Mouse (Mus musculus): ENCODE measurements around the gene S100a13.

S100a13 gene

GRCm38 (mm10) chr3:90508287-90508949 lies 5.8 kb upstream of the S100a13 start:
- DNase-seq: no peak

- peak; percentile 100 for DNase-seq
These were observed 5.1 kb upstream of the S100a13 start, which contains the start of gene Chtop for GRCm38 (mm10) chr3:90508950-90509746. TSS of gene Chtop (minus strand) at chr3:90509498.

GRCm38 (mm10) chr3:90509747-90510123 lies 4.5 kb upstream of the S100a13 start:
- DNase-seq: no peak

GRCm38 (mm10) chr3:90512276-90512675 lies 2.0 kb upstream of the S100a13 start:
- DNase-seq: no peak

- DNase-seq: no peak
These were observed 1.1 kb upstream of the S100a13 start for GRCm38 (mm10) chr3:90512948-90513642.

- peak; percentile 72 for DNase-seq
These were observed 456 bp downstream of the S100a13 start for GRCm38 (mm10) chr3:90514691-90515090.

- no peak for DNase-seq
These were observed 1.0 kb downstream of the S100a13 start for GRCm38 (mm10) chr3:90515242-90515641.

- no peak for DNase-seq
These were observed 1.6 kb downstream of the S100a13 start for GRCm38 (mm10) chr3:90515789-90516188.

GRCm38 (mm10) chr3:90517711-90518110 lies 3.5 kb downstream of the S100a13 start:
- no peak for DNase-seq

- peak; percentile 20 for DNase-seq
These were observed 11.2 kb downstream of the S100a13 start for GRCm38 (mm10) chr3:90525421-90525820.

GRCm38 (mm10) chr3:90526076-90526475 lies 11.8 kb downstream of the S100a13 start:
- no peak for DNase-seq

GRCm38 (mm10) chr3:90526580-90526979 lies 12.3 kb downstream of the S100a13 start, which contains the start of gene S100a14:
TSS of gene S100a14 (plus strand) at chr3:90526856.
- no peak for DNase-seq

- DNase-seq: no peak
These were observed 13.1 kb downstream of the S100a13 start for GRCm38 (mm10) chr3:90527291-90527873.

- DNase-seq: no peak
These were observed 17.5 kb downstream of the S100a13 start for GRCm38 (mm10) chr3:90531713-90532112.

GRCm38 (mm10) chr3:90535446-90535845 lies 21.2 kb downstream of the S100a13 start:
- DNase-seq: no peak

- DNase-seq: no peak
These were observed 23.1 kb downstream of the S100a13 start, which contains the start of gene S100a16 for GRCm38 (mm10) chr3:90537141-90537904. TSS of gene S100a16 (plus strand) at chr3:90537254.

GRCm38 (mm10) chr3:90537905-90538296 lies 23.7 kb downstream of the S100a13 start:
- no peak for DNase-seq

- no peak for DNase-seq
These were observed 26.7 kb downstream of the S100a13 start for GRCm38 (mm10) chr3:90540904-90541303.

GRCm38 (mm10) chr3:90549676-90550420 lies 35.6 kb downstream of the S100a13 start:
- no peak for DNase-seq

GRCm38 (mm10) chr3:90550421-90550790 lies 36.2 kb downstream of the S100a13 start:
- DNase-seq: no peak

GRCm38 (mm10) chr3:90552231-90552630 lies 38.0 kb downstream of the S100a13 start:
- no peak for DNase-seq

- DNase-seq: no peak
These were observed 41.7 kb downstream of the S100a13 start for GRCm38 (mm10) chr3:90555954-90556353.
